Mouse (Mus musculus) testis, adult 2 months (tissue): ENCODE data around the gene Lep.

ENCODE experiments used
- CTCF ChIP-seq: fragments of 200-500 bp; IDR thresholded peaks from 2 replicates; pipeline ENCODE4 v1.5.1; 2012; ENCODE audit warnings: low read depth, mild to moderate bottlenecking, inconsistent platforms, low read length, moderate library complexity; ENCODE audit not compliant: control insufficient read depth, insufficient read depth, insufficient replicate concordance
- POLR2A ChIP-seq: fragments of 200-500 bp; IDR thresholded peaks from 2 replicates; pipeline ENCODE4 v1.6.1; 2012; ENCODE audit warnings: low read depth, mild to moderate bottlenecking, inconsistent platforms, low read length, moderate library complexity; ENCODE audit not compliant: control insufficient read depth

DNA sequence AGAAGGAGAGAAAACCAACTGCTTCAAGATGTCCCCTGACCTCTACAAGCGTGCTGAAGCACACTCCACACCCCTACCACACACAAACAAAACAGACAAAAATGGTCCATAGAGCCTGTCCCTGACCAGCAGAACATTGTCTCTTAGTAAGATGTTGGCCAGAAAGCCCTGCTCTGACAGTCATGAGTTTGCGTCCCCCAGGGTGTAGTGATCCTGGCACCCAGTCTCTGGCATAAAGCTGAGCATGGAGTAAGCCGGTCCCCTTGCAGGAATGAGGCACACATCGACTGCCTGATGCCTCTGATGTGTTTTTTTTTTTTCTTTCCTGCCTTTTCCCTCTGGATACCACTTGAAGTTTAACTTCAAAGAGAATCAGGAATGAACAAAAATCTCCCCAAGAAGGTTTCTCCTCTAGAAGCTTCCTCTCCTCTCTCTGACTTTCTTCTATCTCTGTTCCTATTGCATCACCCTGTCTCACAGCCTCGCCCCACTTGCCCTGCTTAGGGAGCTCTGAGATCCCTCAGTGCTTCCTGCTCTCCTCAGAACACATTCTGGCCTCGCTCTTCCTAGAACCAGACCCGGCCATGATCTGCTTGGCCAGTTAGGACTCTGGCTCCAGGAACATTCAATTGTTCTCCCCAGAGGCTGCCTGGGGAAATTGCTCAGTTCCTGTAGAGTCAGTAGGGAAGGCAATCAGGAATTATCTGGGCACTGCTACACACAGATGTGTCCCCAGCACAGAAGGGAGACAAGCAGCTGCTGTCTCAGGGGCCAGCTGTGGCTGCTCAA lies 28.1 kb downstream of the Lep start:
- no peak for TF ChIP-seq CTCF
- TF ChIP-seq POLR2A = no peak
